Mouse (Mus musculus): ENCODE data around the gene Aqp2.

- TF ChIP-seq CTCF (IDR thresholded peaks at IDR 0.05; ENCODE audit: low read depth, low read length) (no peak), GATA1 (IDR thresholded peaks at IDR 0.05; ENCODE audit: borderline replicate concordance, low read length) (no peak)
These were observed 32.3 kb upstream of the Aqp2 start for GRCm38 (mm10) chr15:99546596-99546995.

Measured in G1E (cell line).